Mouse (Mus musculus) thymus, adult 18-20 months (tissue): ENCODE measurements around the gene Pcdh8.

Experiments
- DNase-seq, 2 experiments: peaks; one replicate each; pipeline ENCODE4 v3.0.0; 2022; ENCODE audit warnings: mixed read lengths in 2 of 2

Gene Pcdh8

DNA sequence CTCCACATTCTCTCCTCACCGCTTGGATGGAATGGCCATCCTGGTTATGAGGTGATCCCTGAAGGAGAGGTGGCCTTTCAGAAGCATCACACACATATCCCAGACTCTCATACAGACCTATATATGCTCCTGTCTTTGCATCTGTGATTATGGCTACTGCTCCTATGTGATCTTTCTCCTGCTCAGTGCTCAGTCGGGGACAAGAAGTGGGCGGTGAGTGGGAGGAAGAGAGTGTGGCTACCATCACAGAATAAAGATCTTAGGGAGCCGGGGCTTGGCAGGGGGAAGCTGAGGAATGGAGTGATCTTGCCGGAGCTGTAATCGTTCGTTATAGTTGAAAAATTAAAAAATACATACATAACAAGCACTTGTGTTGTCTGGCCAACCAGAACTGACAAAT, 17.4 kb downstream of the Pcdh8 start:
- no peak for DNase-seq

- no peak for DNase-seq
Measured at GRCm38 (mm10) chr14:79740515-79740914, 30.6 kb downstream of the Pcdh8 start.

- no peak for DNase-seq
Measured at GRCm38 (mm10) chr14:79738441-79738840, 32.7 kb downstream of the Pcdh8 start.

DNA sequence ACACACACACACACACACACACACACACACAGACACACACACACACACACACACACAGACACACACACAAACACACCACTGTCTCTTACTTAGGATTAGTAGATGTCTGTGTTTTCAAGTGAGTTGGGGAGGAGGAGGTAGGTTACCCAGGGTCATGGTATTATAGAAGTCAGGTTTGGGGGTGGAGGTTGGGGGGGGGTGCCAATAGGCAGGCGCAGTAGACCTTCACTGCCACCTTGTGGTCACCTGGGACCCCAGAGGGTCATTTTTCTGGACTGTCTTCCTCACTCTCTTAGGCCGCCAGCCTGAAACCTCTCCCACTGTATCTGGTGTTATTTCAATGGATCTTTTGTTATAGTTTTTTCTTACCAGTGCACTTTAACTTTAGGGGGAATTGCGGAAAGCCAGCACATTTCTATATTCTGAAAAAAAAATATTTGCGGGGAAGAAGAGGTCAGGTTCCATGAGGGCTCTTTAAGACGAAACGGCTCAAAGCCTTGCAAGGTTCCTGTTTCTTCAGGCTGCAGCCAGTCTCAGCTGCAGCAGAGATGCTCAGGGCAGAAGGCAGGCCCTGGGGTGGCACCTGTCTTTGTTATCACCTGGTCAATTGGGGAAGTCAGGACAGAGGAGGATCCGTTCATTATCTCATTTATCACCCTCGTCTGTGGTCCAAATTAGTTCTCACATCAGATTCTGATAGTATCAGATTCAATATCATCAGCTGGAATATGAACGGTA, 33.3 kb downstream of the Pcdh8 start:
- no peak for DNase-seq

DNA sequence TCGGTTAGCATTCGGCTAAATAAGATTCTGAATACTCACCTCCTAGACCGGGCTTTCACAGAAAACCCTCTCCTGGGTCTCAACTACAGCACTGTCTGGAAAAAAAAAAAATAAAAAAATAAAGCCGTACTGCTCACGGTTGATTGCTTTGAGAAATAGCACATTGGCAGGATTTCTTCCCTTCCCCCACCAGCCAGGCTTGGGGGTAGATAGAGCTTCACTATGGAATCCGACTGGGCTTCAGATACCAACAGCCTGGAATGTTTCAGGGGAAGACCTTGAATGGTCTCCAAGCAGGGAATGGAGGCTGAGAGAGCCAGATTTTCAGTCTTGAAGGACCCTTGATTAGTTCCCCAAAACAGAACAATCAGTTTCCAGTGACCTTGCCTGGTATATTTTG, 34.3 kb downstream of the Pcdh8 start:
- no peak for DNase-seq

DNA sequence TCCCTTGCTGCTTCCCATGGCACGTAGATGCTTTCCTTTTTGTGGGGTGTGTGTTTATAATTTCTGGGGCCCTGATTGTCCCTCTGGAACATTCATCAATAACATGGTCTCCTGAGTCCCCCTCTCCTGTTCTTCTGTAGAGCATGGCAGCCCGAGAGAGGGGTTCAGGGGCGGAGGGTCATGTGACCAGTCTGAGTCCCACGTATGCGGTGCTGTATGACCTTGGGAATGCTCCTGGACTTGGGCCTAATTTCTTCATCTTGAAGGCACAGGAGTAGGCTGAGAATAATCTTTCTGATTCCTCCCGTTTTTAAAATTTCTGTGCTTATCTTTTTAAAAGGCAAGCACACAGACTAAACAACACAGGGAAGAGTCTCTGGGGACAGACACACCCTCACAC, 37.6 kb downstream of the Pcdh8 start:
- DNase-seq, result no peak

- no peak for DNase-seq
Measured at GRCm38 (mm10) chr14:79728811-79729210, 42.3 kb downstream of the Pcdh8 start.

- no peak for DNase-seq
Measured at GRCm38 (mm10) chr14:79724002-79724681, 47.0 kb downstream of the Pcdh8 start.

DNA sequence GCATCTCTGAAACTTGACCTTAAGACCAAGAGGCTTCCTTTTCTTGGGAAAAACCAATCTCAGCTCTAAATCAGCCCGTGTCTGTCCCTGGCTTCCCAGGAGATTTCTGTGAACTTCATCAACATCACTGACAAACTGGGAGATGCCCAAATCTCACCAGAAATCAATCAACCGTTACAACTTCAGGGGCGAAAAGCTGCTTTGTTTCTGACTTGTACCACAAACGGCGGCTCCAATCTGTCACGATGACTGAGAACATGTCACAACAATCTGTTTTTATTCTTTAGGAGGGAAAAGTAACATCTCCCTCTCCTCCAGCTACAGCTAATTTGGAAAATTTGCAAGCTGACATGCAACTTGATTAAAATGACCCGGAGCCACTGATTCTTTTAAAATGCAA, 48.9 kb downstream of the Pcdh8 start:
- DNase-seq, result no peak
